Mouse (Mus musculus) lung, postnatal 0 days (tissue): ENCODE data around the gene Tbx2. TPM values are rescaled to one million over a fixed set of nuclear protein-coding genes. Genes with fewer than 3 reads are reported as not detected.

Experiments
- ATAC-seq: fragments of 200-750 bp; cut with Nextera tagmentation; 2 replicates; pipeline ENCODE4 v1.8.0; 2017; ENCODE audit warnings: moderate library complexity
- DNase-seq: peaks from one replicate; pipeline ENCODE4 v3.0.0-alpha.2; 2016; ENCODE audit warnings: low spot score
- H3K27ac ChIP-seq: fragments of 300-500 bp; sonication (generic); 2 replicates; pipeline ENCODE4 v1.5.1; 2014; ENCODE audit warnings: antibody characterized with exemption, mild to moderate bottlenecking, low read length, mixed read lengths
- H3K27me3 ChIP-seq: fragments of 300-500 bp; sonication (generic); replicated peaks from 2 replicates; pipeline ENCODE4 v1.6.1; 2014; ENCODE audit warnings: low read length, mixed read lengths; ENCODE audit not compliant: insufficient read depth
- H3K36me3 ChIP-seq: fragments of 300-500 bp; sonication (generic); 2 replicates; pipeline ENCODE4 v1.6.1; 2014; ENCODE audit warnings: low read length, mixed read lengths; ENCODE audit not compliant: insufficient read depth
- H3K4me1 ChIP-seq: fragments of 300-500 bp; sonication (generic); 2 replicates; pipeline ENCODE4 v1.6.1; 2014; ENCODE audit warnings: antibody characterized with exemption, low read depth, low read length, mixed read lengths; ENCODE audit not compliant: insufficient read depth
- H3K4me2 ChIP-seq: fragments of 300-500 bp; sonication (generic); replicated peaks from 2 replicates; pipeline ENCODE4 v1.6.1; 2014; ENCODE audit warnings: low read depth, mild to moderate bottlenecking, low read length, moderate library complexity, mixed read lengths
- H3K4me3 ChIP-seq: fragments of 300-500 bp; sonication (generic); 2 replicates; pipeline ENCODE4 v1.5.1; 2014; ENCODE audit warnings: low read depth, low read length
- H3K9ac ChIP-seq: fragments of 300-500 bp; sonication (generic); replicated peaks from 2 replicates; pipeline ENCODE4 v1.6.1; 2014; ENCODE audit warnings: low read depth, mild to moderate bottlenecking
- H3K9me3 ChIP-seq: fragments of 300-500 bp; sonication (generic); 2 replicates; pipeline ENCODE4 v1.6.1; 2016; ENCODE audit warnings: low read length, mixed read lengths
- CTCF ChIP-seq: IDR thresholded peaks from 2 replicates; pipeline ENCODE4 v1.5.1; 2016; ENCODE audit warnings: antibody characterized with exemption, mild to moderate bottlenecking
- EP300 ChIP-seq: IDR thresholded peaks from 2 replicates; pipeline ENCODE4 v1.6.1; 2016; ENCODE audit warnings: antibody characterized with exemption, mild to moderate bottlenecking, control low read depth
- WGBS: fragments of 180-500 bp; shearing (Covaris S2); extraction: QIAGEN DNeasy Blood & Tissue Kit; methylation state at CpG from one replicate; pipeline ENCODE4 v1.1.7; 2014; 5-methylcytosine and 5-hydroxymethylcytosine counted together
- polyA plus RNA-seq: library from polyadenylated mRNA; unstranded; fragments of >200 nt; fragmentation: Nextera tagmentation; extraction: Ambion mirVana; gene quantifications from 2 replicates; pipeline ENCODE4 v1.2.1, GENCODE M21; 2015

Gene Tbx2
- polyA plus RNA-seq, 1 experiment from 2014 or later = 43.6 TPM

DNA sequence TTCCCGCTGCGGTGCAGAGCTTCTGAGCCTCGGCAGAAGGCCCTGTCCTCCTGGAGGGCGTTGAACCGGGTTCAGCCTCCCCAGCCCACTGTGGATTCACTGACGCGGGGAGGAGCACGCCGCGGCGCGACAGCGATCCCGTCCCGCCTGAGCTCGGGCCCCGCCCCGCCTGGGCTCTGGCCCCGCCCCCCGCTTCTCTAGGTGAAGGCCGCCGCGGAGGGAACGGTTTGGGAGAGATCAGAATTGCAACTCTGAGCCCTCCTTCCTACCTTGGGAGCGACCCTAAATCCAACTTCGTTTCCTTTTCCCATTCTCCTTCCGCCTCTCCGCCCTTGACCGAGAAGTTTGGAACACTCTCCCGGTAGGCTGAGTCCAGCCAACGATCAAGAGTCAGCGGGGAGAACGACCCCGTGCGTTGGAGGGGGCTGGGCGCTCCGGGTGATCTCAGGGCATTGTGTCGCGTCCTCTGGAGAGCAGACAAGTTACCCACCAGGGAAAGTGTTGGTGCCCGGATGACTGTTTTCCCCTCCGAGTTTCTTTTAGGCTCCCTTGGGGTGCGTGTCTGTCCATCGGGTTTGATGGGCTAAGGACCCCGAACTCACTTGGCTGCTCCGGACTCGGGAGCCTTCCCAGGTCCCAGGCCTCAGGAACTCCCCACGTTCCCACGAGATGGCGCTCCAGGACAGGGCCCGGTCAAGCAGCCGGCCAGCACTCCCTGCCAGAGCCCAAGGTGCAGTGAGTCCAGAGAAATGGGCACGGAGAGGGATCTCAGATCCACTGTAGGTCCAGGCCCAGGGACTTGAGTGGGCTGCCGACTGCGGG lies 12.0 kb downstream of the Tbx2 start:
- TF ChIP-seq EP300 (no peak), CTCF (peak; percentile 94)
- WGBS = under 1% methylated on average over 54 of the region's 54 CpGs
- Histone ChIP-seq H3K9ac (peak overlapping the region; percentile 45), H3K4me2 (peak overlapping the region; percentile 80), H3K9me3 (no peaks in the 10 kb centered on the region), H3K36me3 (peaks cover 12% of the 10 kb centered on the region; the same call in 1 of the 2 replicates), H3K4me1 (peaks cover 14% of the 10 kb centered on the region; the same call in 1 of the 2 replicates), H3K4me3 (peak overlapping the region; percentile 47), H3K27ac (peak overlapping the region; percentile 97), H3K27me3 (peaks cover 17% of the 10 kb centered on the region)
- DNase-seq (peak; percentile 93), ATAC-seq (peak; percentile 46)

- Histone ChIP-seq H3K9ac (peak overlapping the region; percentile 1; the same call in 1 of the 2 replicates), H3K36me3 (peaks cover 10% of the 10 kb centered on the region; the same call in 1 of the 2 replicates), H3K4me2 (peak overlapping the region; percentile 80), H3K27me3 (peaks cover 13% of the 10 kb centered on the region; the same call in 1 of the 2 replicates), H3K9me3 (no peaks in the 10 kb centered on the region), H3K4me3 (peak overlapping the region; percentile 47; the same call in 1 of the 2 replicates), H3K4me1 (peaks cover 14% of the 10 kb centered on the region; the same call in 1 of the 2 replicates), H3K27ac (peak overlapping the region; percentile 97)
- ATAC-seq (no peak), DNase-seq (peak; percentile 25)
- 35% methylated on average over 5 of the region's 5 CpGs for WGBS
- no peak for TF ChIP-seq CTCF
- TF ChIP-seq EP300 = no peak
These were observed 12.6 kb downstream of the Tbx2 start for GRCm38 (mm10) chr11:85844971-85845370.

DNA sequence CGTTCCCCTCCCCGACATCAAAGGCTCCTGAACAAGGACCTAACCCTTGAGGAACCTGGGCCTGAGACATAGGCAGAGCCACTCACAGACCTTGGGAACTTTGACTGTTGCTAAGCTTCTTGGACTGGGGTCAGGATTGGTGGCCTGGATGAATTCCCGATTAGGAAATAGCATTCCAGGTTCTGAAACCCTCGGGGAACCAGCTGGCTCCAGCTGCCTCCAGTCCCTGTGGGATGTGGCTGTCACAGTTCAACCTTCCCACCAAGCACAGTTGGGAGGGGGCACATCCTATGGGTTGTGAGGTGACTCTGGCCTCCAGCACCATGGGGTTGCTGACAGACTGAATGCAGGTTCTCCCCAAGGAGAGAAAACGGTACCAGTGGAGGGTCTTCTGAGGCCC lies 13.6 kb downstream of the Tbx2 start:
- TF ChIP-seq EP300 (peak; percentile 62), CTCF (no peak)
- Histone ChIP-seq H3K27me3 (peaks cover 5% of the 10 kb centered on the region; the same call in 1 of the 2 replicates), H3K4me2 (no peak overlapping the region), H3K9me3 (no peaks in the 10 kb centered on the region), H3K4me3 (no peak overlapping the region), H3K36me3 (0 out of 2 replicates have a peak, but pooled peaks cover under 1% of the 10 kb centered on the region), H3K4me1 (peaks cover 14% of the 10 kb centered on the region; the same call in 1 of the 2 replicates), H3K27ac (peak overlapping the region; percentile 97), H3K9ac (0 out of 2 replicates have a peak overlapping the region, but pooled peaks have one; percentile 16)
- DNase-seq (peak; percentile 89), ATAC-seq (peak; percentile 54)
- WGBS = 40% methylated on average over 5 of the region's 5 CpGs

- Histone ChIP-seq H3K9ac (no peak overlapping the region), H3K4me2 (no peak overlapping the region), H3K36me3 (no peaks in the 10 kb centered on the region), H3K27me3 (no peaks in the 10 kb centered on the region; the same call in 1 of the 2 replicates), H3K4me1 (peaks cover 13% of the 10 kb centered on the region; the same call in 1 of the 2 replicates), H3K27ac (peak overlapping the region; percentile 97), H3K9me3 (no peaks in the 10 kb centered on the region), H3K4me3 (no peak overlapping the region)
- WGBS = 38% methylated on average over 4 of the region's 4 CpGs
- TF ChIP-seq CTCF (no peak), EP300 (peak; percentile 86)
- peak; percentile 95 for DNase-seq
- peak; percentile 65 for ATAC-seq
These were observed 14.2 kb downstream of the Tbx2 start for GRCm38 (mm10) chr11:85846509-85846908.

- WGBS = 4% methylated on average over 21 of the region's 21 CpGs
- peak; percentile 4 for ATAC-seq
- Histone ChIP-seq H3K9ac (no peak overlapping the region), H3K27me3 (no peaks in the 10 kb centered on the region), H3K27ac (no peak overlapping the region), H3K4me3 (no peak overlapping the region), H3K36me3 (no peaks in the 10 kb centered on the region), H3K4me1 (no peaks in the 10 kb centered on the region), H3K9me3 (no peaks in the 10 kb centered on the region), H3K4me2 (peak overlapping the region; percentile 40; the same call in 1 of the 2 replicates)
- no peak for TF ChIP-seq EP300
- peak; percentile 93 for TF ChIP-seq CTCF
- peak; percentile 94 for DNase-seq
These were observed 16.7 kb downstream of the Tbx2 start for GRCm38 (mm10) chr11:85849037-85849436.

DNA sequence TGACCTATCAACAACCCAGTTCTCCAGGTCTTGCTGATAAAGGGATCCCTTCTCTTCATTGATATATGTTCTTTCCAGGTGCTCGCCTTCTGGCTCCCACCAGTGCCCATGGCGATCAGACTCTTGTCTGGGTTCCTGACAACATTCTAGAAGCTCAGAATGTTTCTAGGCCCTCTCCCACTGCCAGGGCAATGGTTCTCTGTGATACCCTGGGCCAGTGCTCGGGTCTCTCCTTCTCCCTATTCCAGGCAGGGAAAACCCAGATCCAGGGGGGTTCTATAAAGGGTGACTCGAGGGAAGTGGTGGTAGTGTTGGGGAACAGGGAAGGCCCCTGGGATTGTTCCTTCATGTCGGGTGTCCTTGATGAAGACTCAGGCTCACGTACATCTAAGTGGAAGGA lies 17.9 kb downstream of the Tbx2 start, which contains the start of gene Gm11444:
Gene Gm11444 (minus strand): TSS at position 101 of the 400 bp plus-strand sequence.
- Histone ChIP-seq H3K4me1 (no peaks in the 10 kb centered on the region), H3K9me3 (no peaks in the 10 kb centered on the region), H3K27me3 (no peaks in the 10 kb centered on the region), H3K4me2 (no peak within 1 kb of the TSS), H3K4me3 (no peak within 1 kb of the TSS), H3K9ac (no peak within 1 kb of the TSS), H3K27ac (peak within 1 kb of the TSS; percentile 9; the same call in 1 of the 2 replicates), H3K36me3 (no peaks in the 10 kb centered on the region)
- TF ChIP-seq CTCF (no peak), EP300 (no peak)
- no peak for DNase-seq
- no peak for ATAC-seq
- WGBS = 85% methylated on average over 6 of the region's 6 CpGs
